Mouse (Mus musculus) intestine, embryonic 14.5 days (tissue): ENCODE measurements at regions not wholly inside any gene's neighbourhood (a gene's known extent, or its start where the extent isn't known, plus 50 kb on each side); places are given as distances from the start of the nearest gene placed in this dataset.
"Not testable (repeated sequence)": the region's sequence is repeated elsewhere in the genome, so short reads cannot be mapped to it uniquely, and the experiment has no call there.

Experiments used
- ATAC-seq: fragments of 200-750 bp; cut with Nextera tagmentation; replicated peaks from 2 replicates; pipeline ENCODE4 v1.8.0; 2017; ENCODE audit warnings: low read depth, moderate number of reproducible peaks, moderate TSS enrichment, moderate library complexity; ENCODE audit not compliant: low FRiP score, low TSS enrichment
- DNase-seq: peaks from one replicate; pipeline ENCODE4 v3.0.0-alpha.2; 2018; ENCODE audit warnings: low spot score
- H3K27ac ChIP-seq: fragments of 300-500 bp; sonication (generic); 2 replicates; pipeline ENCODE4 v1.5.1; 2014; ENCODE audit warnings: low read depth, mild to moderate bottlenecking, control low read depth
- H3K27me3 ChIP-seq: fragments of 300-500 bp; sonication (generic); replicated peaks from 2 replicates; pipeline ENCODE4 v1.6.1; 2014; ENCODE audit warnings: low read length, control low read depth; ENCODE audit not compliant: control insufficient read depth, insufficient read depth
- H3K36me3 ChIP-seq: fragments of 300-500 bp; sonication (generic); 2 replicates; pipeline ENCODE4 v1.6.1; 2014; ENCODE audit warnings: low read length, control low read depth; ENCODE audit not compliant: control insufficient read depth, insufficient read depth
- H3K4me1 ChIP-seq: fragments of 300-500 bp; sonication (generic); replicated peaks from 2 replicates; pipeline ENCODE4 v1.6.1; 2014; ENCODE audit warnings: low read length, control low read depth, mixed read lengths; ENCODE audit not compliant: control insufficient read depth, insufficient read depth
- H3K4me2 ChIP-seq: fragments of 300-500 bp; sonication (generic); 2 replicates; pipeline ENCODE4 v1.6.1; 2014; ENCODE audit warnings: low read length
- H3K4me3 ChIP-seq: fragments of 300-500 bp; sonication (generic); 2 replicates; pipeline ENCODE4 v1.5.1; 2014; ENCODE audit warnings: low read depth, low read length, control low read depth, mixed read lengths
- H3K9ac ChIP-seq: fragments of 300-500 bp; sonication (generic); 2 replicates; pipeline ENCODE4 v1.6.1; 2014; ENCODE audit warnings: mild to moderate bottlenecking, low read length
- H3K9me3 ChIP-seq: fragments of 300-500 bp; sonication (generic); 2 replicates; pipeline ENCODE4 v1.6.1; 2016; ENCODE audit warnings: low read length, control low read depth; ENCODE audit not compliant: control insufficient read depth
- WGBS: fragments of 180-500 bp; shearing (Covaris S2); extraction: QIAGEN DNeasy Blood & Tissue Kit; methylation state at CpG from one replicate; pipeline ENCODE4 v1.1.7; 2014; 5-methylcytosine and 5-hydroxymethylcytosine counted together

DNA sequence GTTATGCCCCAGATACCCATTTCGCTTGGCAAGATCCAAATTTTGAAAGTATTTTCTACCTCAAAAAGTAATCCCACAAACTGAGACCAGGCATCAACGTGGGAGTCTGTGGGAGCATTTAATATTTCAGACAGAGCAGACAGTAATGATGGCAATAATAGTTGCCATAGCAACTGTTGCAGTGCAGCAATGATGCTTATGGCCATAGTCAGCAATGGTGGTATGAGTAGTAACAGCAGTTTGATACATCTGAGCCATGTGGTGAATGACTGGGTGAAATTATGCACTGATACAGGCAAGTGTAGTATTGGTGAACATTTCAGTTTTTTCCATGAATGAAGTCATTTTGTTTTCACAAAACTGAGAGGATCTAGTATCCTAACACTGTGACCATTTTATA, 600.8 kb upstream of the Igfbp3 start:
- Histone ChIP-seq H3K4me1 (no peaks in the 10 kb centered on the region), H3K4me2 (no peak overlapping the region), H3K36me3 (no peaks in the 10 kb centered on the region), H3K9ac (no peak overlapping the region), H3K4me3 (no peak overlapping the region), H3K9me3 (no peaks in the 10 kb centered on the region), H3K27ac (no peak overlapping the region), H3K27me3 (no peaks in the 10 kb centered on the region)
- no peak for ATAC-seq
- WGBS = 90% methylated on average over 2 of the region's 2 CpGs
- no peak for DNase-seq

GRCm38 (mm10) chr11:7812436-7812835, 598.7 kb upstream of the Igfbp3 start:
- Histone ChIP-seq H3K9me3 (no peaks in the 10 kb centered on the region), H3K9ac (no peak overlapping the region), H3K4me2 (no peak overlapping the region), H3K27me3 (no peaks in the 10 kb centered on the region), H3K36me3 (no peaks in the 10 kb centered on the region), H3K4me1 (no peaks in the 10 kb centered on the region), H3K27ac (no peak overlapping the region), H3K4me3 (no peak overlapping the region)
- WGBS = 78% methylated on average over 2 of the region's 2 CpGs
- DNase-seq (no peak), ATAC-seq (no peak)

GRCm38 (mm10) chr11:7809741-7810140, 596.0 kb upstream of the Igfbp3 start:
- Histone ChIP-seq H3K27ac (no peak overlapping the region), H3K4me2 (no peak overlapping the region), H3K36me3 (no peaks in the 10 kb centered on the region), H3K9me3 (no peaks in the 10 kb centered on the region), H3K4me1 (no peaks in the 10 kb centered on the region), H3K9ac (no peak overlapping the region), H3K27me3 (no peaks in the 10 kb centered on the region), H3K4me3 (no peak overlapping the region)
- WGBS = 84% methylated on average over 2 of the region's 2 CpGs
- no peak for ATAC-seq
- DNase-seq = no peak

- H3K4me3 ChIP-seq = no peak overlapping the region
- no peak overlapping the region for H3K27ac ChIP-seq
- no peaks in the 10 kb centered on the region for H3K27me3 ChIP-seq
- no peak overlapping the region for H3K4me2 ChIP-seq
- H3K4me1 ChIP-seq = no peaks in the 10 kb centered on the region
- H3K9ac ChIP-seq = no peak overlapping the region
- no peaks in the 10 kb centered on the region for H3K36me3 ChIP-seq
- DNase-seq = no peak
- WGBS = 72% methylated on average over 5 of the region's 5 CpGs
- H3K9me3 ChIP-seq = no peaks in the 10 kb centered on the region
- ATAC-seq = no peak
Observed at GRCm38 (mm10) chr11:7796373-7796772, 582.6 kb upstream of the Igfbp3 start.

- no peak overlapping the region for H3K4me2 ChIP-seq
- H3K27ac ChIP-seq = no peak overlapping the region
- no peaks in the 10 kb centered on the region for H3K4me1 ChIP-seq
- no peak for ATAC-seq
- no peak for DNase-seq
- WGBS = 19% methylated on average over 1 of the region's 1 CpGs
- H3K4me3 ChIP-seq = no peak overlapping the region
- no peak overlapping the region for H3K9ac ChIP-seq
- no peaks in the 10 kb centered on the region for H3K9me3 ChIP-seq
- no peaks in the 10 kb centered on the region for H3K27me3 ChIP-seq
- no peaks in the 10 kb centered on the region for H3K36me3 ChIP-seq
Observed at GRCm38 (mm10) chr11:7794206-7794605, 580.5 kb upstream of the Igfbp3 start.

- Histone ChIP-seq H3K4me3 (no peak overlapping the region), H3K36me3 (no peaks in the 10 kb centered on the region), H3K9ac (no peak overlapping the region), H3K4me2 (no peak overlapping the region), H3K4me1 (no peaks in the 10 kb centered on the region), H3K27me3 (no peaks in the 10 kb centered on the region), H3K27ac (no peak overlapping the region), H3K9me3 (no peaks in the 10 kb centered on the region)
- ATAC-seq = no peak
- DNase-seq = no peak
- 90% methylated on average over 8 of the region's 8 CpGs for WGBS
Observed at GRCm38 (mm10) chr11:7780476-7781112, 566.9 kb upstream of the Igfbp3 start.

- not testable (repeated sequence) for H3K4me2 ChIP-seq, H3K4me3 ChIP-seq, H3K9ac ChIP-seq, ATAC-seq, H3K36me3 ChIP-seq, H3K27ac ChIP-seq, H3K4me1 ChIP-seq, H3K9me3 ChIP-seq, H3K27me3 ChIP-seq, DNase-seq
Observed at GRCm38 (mm10) chr11:7775361-7775760, 561.6 kb upstream of the Igfbp3 start.

- Histone ChIP-seq H3K4me3 (no peak overlapping the region), H3K4me2 (no peak overlapping the region), H3K36me3 (no peaks in the 10 kb centered on the region), H3K4me1 (no peaks in the 10 kb centered on the region), H3K9me3 (no peaks in the 10 kb centered on the region), H3K9ac (no peak overlapping the region), H3K27me3 (no peaks in the 10 kb centered on the region), H3K27ac (no peak overlapping the region)
- ATAC-seq = no peak
- 20% methylated on average over 1 of the region's 1 CpGs for WGBS
- no peak for DNase-seq
Observed at GRCm38 (mm10) chr11:7765303-7765702, 551.6 kb upstream of the Igfbp3 start.

DNA sequence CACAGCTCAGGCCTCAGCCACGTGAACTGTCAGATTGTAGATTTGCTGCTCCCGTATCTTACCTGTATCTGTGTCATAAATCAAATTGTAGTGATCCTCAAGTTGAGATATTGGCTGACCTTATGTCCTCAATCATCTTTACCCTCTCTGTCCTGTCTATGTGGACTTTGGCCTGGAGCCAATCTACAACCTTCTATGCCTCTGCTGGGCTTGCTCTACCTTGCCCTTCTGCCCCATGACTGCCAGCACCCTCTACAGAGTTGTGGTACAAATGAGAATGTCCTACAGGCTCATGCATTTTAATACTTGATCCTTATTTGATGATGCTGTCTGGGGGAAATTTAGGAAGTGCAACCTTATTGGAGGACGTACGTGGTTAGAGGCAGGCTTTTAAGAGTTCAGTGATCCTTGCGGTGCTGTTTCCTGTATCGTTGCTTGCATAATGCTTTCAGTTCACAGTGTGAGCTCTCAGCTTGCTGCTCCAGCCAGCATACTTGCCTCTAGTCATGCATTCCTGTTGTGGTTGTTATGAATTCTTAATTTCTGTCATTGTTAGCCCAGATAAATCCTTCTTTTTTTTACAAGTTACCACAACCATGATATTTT, 545.2 kb upstream of the Igfbp3 start:
- no peaks in the 10 kb centered on the region for H3K36me3 ChIP-seq
- no peaks in the 10 kb centered on the region for H3K27me3 ChIP-seq
- H3K9ac ChIP-seq = no peak overlapping the region
- no peak overlapping the region for H3K27ac ChIP-seq
- no peaks in the 10 kb centered on the region for H3K4me1 ChIP-seq
- no peak overlapping the region for H3K4me3 ChIP-seq
- ATAC-seq (no peak), DNase-seq (no peak)
- H3K4me2 ChIP-seq = no peak overlapping the region
- H3K9me3 ChIP-seq = no peaks in the 10 kb centered on the region
- 74% methylated on average over 6 of the region's 6 CpGs for WGBS
